Mouse (Mus musculus): Measurements from ENCODE around the gene Tubgcp2.

Gene Tubgcp2

DNA sequence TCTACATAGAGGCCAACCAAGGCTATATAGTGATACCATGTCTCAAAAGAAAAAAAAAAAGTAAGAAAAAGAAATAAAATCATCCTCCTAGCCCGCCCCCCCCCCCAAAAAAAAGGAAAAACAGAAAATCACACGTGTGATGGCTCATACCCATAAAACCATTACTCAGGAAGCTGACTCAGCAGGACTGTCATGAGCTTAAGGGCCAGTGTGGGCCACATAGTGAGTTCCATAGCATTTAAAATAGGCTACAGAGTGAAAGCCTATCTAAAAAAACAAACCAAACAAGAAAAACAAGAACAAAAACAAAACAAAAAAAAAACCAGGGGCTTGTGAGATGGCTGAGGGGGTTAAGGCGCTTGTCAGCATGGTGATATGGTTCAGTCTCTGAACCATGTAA, 55.7 kb downstream of the Tubgcp2 start:
- no peak for DNase-seq (ENCODE audit: low spot score in 2 of 2)

DNA sequence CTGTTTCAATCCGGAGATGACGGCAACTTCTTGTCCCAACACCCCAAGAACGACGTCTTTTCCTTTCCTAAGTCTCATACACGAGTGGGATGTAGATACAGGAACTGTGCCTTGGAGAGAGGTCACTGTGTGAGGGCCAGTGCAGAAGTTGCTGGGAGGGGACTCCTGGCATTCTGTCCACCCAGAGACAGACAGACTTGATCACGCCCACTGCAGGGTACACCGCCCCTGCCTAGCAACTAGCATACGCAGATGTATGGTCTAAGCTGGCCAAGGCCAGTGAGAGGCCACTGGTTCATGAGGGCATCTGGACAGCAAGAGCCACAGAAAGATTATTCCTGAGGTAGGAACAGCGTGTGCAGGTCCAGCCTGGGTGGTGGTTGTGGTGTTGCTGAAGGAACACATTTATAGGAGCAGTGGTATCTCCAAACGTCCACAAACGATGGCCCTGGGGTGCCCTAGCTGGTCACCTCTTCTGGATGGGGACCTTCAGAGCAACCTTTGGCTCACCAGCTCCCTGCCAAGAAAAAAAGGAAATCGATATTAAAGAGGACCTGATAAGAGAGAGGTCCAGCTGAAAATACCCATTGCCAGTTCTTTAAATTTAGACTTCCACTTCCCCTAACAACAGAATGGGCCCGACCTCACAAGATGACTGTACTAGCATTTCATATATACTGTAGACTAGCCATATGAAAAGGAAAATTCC, 57.3 kb downstream of the Tubgcp2 start:
- DNase-seq (ENCODE audit: low spot score in 2 of 2): no peak

DNA sequence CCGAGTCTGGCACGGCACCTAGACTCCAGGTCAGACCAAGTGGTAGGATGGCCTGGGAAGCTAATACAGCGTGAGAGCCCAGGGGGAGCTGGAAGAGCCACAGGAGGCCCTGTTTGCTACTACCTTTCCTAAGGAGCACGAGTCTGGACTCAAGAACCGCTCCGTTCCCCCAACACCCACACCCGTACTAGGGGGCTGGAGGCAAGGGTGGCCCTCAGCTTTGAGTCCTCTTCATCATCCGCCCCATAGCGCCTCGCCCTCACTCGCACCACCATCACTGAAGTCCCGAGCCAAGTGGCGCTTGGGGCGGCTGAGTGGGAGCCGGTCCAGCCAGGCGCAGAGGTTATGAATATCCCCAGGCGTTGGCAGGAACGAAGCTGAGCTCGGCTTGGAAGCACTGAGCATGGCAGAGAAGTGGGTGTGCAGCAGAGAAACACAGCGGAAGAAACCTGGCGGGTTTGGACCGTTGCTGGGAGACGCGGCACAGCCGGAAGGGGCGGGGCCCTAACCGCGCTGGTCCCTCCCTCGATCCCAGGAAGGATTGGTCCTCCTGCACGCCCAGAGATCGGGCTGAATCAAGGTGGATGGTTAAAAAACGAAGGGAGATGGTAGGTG, 58.1 kb downstream of the Tubgcp2 start, which contains the start of gene 6430531B16Rik:
Gene 6430531B16Rik (minus strand): TSS at position 478 of the 615 bp plus-strand sequence.
- DNase-seq (ENCODE audit: low spot score in 2 of 2): peak; percentile 77 to 85

DNA sequence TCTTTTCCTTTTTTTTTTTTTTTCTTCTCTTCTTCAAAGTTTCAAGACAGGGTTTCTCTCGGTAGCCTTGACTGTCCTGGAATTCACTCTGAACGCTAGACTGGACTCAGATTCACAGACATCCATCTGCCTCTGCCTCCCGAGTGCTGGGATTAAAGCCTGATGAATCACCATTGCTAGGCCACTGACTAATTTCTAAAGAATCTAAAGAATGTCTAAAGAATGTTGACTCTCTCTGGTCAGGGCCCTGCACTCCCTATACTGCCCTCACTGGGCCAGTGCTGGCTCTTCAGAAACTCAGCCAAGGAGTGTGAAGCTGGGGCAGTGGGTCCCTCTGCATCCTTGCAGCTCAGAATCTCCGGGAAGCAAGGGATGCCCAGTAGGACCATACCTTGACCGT, 61.0 kb downstream of the Tubgcp2 start:
- no peak for DNase-seq (ENCODE audit: low spot score in 2 of 2)

DNA sequence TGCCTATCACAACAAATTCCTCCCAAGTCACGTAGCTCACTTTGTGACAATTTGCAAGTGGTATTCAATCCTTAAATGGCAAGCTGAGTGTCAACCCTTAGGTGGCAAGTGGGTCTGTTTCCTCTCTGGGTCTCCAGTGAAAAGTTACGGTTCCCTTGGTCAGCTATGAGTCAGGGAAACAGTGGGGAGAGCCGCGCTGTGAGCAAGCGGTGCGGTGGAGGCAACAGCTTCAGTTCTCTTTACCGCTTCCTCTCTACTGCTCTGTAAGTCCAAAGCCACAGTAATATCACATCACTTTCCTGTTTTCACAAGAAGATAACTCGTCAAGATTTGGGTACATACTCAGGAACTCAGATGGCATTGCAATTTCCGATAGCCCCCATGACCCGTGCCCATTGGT, 62.2 kb downstream of the Tubgcp2 start:
- DNase-seq (ENCODE audit: low spot score in 2 of 2): no peak

DNA sequence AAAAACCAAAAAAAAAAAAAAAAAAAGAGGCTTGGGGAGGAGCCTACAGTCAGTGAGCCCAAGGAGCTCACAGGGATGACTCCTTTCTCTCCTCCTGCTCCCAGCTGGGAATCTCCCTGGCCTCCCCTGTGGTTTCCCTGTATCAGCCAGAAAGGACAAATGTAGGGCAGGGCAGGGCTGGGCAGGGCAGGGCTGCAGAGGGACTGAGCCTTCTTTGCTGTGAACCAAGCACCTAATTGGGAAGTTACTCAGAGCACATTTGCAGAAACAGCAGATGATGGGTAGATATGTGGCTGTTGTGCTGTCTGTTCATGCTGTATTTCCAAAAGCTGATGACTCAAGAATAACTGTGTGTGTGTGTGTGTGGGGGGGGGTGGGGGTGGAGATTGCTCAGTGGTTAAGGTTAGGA, 63.5 kb downstream of the Tubgcp2 start:
- DNase-seq (ENCODE audit: low spot score in 2 of 2): no peak

DNA sequence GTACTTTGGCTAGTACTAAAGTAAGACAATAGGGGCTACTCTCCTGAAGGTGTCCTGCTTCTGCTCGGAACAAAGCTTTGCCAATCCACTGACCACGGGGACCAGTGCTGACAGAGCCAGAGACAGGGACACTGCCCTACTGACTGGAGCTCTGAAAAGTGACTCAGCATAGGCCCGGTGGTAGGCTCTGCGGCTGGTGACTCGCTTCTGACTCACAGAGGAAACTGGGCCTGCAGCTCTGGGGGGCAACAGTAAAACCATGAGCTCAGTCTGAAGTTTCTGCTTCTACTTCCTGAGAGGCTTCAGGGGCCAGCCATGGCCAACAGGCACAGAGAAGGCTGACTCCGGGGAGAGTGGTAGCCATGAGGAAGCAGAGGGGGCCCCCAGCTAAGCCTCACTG, 65.0 kb downstream of the Tubgcp2 start:
- DNase-seq (ENCODE audit: low spot score in 2 of 2): no peak

DNA sequence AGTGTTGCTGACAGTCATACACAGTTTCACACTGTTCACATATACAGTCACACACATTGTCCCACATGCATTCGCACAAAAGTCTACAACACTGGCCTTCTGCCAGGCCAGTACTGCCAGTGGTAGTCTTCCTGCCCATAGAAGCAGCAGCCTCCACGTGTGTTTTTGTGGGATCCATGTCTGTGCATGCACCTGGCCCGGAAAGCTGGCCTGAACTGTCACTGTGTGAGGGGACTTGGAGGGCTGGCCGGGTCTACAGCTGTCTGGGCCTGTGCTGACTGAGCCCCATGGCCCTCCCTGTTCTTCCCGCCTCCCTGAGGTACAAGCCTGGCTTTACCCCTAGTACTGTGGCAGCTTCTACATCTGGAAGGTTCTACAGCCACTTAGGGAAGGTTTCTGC, 65.5 kb downstream of the Tubgcp2 start:
- no peak for DNase-seq (ENCODE audit: low spot score in 2 of 2)

DNA sequence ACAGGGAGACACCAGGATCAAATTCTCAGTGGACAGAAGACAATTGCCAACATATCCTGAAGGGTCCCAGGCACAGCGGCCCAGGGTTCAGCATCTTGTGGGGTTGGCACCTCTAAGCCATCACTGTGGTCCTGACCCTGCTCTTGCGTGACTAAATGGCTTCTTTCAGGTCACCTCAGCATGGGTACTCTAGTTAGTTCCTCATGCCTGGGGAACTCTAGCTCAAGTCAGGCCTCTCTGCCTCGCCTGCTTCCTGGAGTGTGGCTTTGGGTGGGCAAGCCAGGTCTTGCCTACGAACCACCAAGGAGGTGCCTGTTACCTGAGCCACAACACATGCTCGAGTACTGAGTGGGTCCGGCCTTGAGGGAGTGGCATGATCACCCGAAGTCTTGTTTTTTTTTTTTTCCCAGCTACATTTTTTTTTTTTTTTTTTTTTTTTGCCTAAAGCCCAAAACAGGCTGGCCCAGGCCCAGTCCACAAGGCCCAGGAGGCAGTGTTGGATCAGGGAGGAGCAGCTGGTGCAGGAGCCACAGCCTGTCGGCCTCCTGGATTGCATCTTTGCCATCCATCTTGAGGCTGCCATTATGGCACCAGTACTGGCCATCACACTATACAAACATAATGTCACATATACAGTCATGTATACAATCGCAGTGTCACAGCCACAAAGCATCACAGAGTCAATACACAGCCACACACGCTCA, 66.1 kb downstream of the Tubgcp2 start:
- no peak for DNase-seq (ENCODE audit: low spot score in 2 of 2)

DNA sequence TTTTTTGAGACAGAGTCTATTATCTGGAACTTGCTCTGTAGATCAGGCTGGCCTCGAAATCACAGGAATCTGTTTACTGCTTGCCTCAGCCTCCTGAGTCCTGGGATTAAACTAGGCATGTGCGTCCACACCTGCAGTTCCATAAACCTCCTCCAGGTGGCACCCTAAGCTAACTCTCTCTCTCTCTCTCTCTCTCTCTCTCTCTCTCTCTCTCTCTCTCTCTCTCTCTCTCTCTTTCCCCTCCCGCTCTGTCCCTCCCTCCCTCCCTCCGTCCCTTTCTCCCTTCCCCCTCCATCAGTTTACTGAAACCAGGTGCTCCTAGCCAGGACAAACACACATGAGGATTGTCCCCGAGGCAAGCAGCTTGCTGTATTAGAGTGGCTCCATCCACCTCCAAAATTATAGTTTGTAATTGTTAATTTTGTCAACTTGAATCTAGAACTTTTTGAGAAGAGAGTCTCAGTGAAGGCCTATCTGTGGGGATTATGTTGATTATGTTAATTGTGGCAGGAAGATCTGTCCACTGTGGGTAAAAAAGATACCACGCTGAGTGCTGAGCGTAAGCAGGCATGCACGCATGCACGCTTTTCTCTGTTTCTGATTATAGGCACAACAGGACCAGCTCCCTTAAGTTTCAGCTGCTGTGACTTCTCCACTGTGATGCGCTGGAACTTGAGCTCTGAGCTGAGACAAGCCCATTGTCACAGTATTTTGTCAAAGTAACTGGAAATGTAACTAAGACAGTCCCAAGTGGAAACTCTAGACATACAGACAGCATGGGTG, 66.9 kb downstream of the Tubgcp2 start:
- DNase-seq (ENCODE audit: low spot score in 2 of 2): peak; percentile 69 to 83

DNA sequence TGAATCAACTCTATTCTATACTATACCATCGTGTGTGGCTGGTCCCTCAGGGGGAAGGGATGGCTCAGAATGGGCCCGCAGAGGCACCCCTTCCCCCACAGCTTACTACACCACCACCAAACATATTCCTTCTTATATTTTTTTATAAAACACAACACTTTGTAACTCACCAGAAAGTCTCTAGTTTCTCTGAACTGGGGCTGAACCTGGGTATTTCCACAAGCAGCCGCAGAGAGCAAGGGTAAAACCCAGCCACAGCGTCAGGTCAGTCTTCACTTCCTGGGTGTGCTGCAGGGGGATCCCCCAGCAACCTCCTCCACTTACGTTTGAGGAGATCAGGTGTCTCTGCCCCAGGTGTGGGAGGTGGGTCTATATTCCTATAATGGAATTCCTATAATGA, 68.0 kb downstream of the Tubgcp2 start:
- DNase-seq (ENCODE audit: low spot score in 2 of 2): no peak

DNA sequence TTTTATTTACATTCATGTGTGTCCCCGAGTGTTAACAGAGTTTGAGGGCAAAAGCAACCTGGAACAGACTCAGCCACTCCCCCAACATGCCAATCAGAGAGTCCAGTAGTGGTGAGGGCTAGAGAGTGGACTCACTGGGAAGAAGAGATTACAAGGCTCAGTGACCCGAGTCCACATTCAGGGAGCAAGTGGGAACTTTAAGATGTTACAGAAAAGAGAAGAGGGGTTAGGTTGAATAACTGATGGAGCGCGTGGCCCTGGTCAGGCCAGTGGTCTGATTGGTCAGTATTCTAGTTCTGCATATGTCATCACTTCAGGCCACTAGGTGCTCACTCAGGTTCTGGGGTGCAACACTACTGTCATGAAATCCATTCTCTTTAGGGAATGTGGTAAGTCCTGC, 69.3 kb downstream of the Tubgcp2 start:
- DNase-seq (ENCODE audit: low spot score in 2 of 2): no peak

DNA sequence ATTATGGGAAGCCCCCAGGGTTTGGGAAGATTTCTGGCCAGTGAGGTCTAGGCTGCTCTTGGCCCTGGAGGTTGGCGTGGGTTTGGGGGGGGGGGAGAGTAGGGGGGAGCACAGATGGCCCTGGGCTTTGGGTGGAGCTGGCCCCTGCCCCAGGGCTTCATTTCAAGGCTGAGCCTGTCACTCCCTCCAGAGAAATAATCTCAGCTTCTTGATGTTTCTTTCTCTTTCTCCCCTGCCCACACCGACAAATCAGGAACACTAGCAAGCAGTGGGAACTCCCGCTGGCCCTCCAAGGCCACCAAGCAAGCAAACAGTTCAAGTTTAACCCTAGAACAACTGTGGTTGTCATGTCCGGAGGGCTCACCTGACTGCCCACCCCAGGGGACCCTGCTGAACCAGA, 72.7 kb downstream of the Tubgcp2 start:
- DNase-seq (ENCODE audit: low spot score in 2 of 2): no peak

DNA sequence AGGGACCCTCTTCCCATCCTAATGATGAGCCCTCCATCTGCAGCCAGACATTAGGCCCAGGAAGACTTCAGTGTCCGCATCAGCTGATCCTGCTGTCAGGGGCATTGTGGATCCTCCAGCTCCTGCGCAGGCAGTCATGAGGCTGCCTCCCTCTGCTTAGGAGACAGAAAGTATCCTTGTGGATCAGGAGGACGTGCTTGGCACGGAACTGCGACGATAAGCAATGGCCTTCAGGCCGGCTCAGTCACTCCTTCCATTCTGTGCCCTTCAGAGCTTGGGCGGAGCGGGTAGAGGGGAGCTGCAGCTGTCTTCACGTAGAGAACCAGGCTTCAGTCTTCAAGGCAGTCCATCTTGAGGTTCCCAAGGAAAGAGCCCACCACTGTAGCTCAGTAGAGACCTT, 75.3 kb downstream of the Tubgcp2 start:
- DNase-seq (ENCODE audit: low spot score in 2 of 2): no peak

DNA sequence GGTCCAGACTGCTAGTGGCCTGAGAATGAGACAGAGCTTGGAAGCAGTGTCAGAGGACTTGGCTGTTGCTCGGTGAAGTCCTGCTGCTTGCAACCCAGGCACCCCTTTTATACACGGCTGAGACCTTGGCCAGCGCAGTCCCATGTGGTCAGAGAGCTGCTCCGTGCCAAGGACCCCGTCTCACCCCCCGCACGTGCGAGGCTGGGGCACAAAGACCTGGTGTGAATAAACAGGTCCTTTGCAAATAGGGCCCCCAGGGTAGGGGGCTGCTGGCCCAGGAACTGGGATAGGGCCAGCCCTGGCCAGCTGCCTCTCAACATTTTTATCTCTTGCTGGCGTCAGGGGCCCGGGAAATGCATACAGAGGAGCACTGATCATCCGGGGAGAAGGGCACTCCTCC, 78.5 kb downstream of the Tubgcp2 start:
- DNase-seq (ENCODE audit: low spot score in 2 of 2): no peak

DNA sequence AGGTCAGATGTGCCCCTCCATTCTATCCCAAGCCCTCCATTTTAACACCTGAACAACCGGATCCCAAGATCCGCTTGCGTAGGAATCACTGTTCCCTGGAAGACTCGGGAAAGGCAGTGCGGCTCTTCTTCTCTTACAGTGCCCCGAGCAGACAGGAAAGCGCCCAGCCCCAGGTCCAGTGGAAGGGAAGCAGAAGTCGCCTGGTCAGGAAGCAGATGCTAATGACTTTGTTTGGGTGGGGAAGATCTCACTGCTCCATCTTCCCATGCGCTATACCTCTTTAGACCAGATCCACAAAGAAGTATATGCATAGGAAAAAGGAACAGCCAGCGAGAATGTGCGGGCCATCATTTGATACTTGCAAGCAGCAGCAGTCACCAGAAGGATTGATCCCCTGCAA, 79.0 kb downstream of the Tubgcp2 start:
- DNase-seq (ENCODE audit: low spot score in 2 of 2): no peak

DNA sequence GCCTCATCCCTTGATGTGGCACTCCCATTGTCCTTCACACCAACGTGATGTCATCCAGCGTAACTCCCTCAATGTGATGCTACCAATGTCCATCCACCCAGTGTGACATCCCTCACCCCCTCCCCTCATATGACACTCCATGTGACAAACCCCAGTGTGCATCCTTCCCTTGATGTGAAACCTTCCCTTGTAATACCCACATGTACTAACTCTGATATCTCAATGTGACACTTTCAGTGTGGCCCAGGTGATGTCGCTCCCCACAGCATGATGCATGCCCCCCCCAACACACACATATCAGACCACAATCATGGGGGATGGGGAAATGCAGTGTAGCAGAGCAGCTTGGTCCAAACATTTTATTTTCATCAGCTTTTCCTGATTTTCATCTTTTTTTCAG, 79.8 kb downstream of the Tubgcp2 start:
- DNase-seq (ENCODE audit: low spot score in 2 of 2): no peak

DNA sequence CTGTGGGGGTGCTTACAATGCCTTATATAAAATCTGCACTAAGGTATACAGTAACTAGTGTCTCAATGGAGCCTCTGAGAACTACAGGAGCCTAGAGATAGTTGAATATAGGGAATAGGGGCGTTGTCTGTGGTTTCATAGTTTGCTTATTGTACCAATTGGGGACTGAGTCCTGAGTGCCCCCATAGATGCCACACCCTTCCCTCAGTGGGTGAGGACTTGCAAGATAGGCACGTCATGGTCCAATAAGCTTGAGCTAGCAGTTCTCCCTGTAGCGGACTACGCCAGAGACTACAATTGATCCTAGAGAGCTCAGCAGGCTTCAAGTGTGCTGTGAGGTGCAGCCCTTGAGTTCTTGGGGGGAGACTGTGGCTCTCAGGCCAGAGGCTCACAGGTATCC, 81.0 kb downstream of the Tubgcp2 start:
- no peak for DNase-seq (ENCODE audit: low spot score in 2 of 2)

DNA sequence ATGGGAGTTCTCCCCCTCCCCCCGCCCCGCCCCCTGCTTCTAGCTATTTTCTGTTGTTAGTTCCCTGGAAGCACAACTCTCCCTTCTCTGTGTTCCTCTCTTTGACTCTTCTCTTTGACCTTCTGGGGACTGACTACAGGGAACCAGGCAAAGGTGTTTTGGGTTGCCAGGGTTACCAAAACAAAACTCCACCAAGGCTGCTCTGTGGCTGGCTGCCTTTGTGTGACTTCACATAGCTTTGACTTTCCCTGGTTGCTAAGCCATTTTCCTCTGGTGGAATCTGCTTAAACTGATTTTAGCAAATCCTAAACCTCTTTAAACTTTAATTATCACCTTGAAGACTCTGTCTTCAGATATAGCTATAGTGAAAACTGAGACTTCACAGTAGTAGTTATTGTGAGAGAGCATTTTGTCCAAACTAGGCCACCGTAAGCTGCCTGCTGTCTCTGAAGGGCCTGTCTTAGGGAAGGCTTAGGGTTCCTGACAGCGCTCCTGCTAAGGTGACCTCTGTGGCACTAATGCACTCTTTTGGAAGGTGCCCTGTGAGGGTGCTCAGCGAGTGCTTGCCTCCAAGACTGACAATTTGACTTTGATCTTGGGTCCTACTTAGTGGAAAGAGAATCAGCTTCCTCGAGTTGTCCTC, 84.4 kb downstream of the Tubgcp2 start:
- DNase-seq (ENCODE audit: low spot score in 2 of 2): no peak

DNA sequence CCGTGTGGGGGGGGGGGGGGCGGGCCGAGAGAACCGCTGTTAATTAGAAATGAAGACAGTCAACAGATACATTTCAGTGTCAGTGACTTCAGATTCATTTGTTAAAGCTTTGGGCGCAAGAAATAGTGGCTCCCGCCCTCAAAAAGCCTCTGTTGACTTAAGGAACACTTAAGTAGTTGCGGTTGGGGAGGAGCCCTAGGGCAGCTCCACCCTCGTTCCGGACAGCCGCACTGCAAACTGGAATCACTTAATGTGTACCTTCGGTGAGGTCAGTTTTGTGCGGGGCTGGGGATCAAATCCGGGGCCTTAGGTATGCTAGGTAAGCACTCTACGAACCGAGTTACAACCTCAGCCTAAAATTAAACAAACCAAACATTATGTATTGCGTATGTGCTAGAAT, 85.4 kb downstream of the Tubgcp2 start:
- DNase-seq (ENCODE audit: low spot score in 2 of 2): no peak

DNA sequence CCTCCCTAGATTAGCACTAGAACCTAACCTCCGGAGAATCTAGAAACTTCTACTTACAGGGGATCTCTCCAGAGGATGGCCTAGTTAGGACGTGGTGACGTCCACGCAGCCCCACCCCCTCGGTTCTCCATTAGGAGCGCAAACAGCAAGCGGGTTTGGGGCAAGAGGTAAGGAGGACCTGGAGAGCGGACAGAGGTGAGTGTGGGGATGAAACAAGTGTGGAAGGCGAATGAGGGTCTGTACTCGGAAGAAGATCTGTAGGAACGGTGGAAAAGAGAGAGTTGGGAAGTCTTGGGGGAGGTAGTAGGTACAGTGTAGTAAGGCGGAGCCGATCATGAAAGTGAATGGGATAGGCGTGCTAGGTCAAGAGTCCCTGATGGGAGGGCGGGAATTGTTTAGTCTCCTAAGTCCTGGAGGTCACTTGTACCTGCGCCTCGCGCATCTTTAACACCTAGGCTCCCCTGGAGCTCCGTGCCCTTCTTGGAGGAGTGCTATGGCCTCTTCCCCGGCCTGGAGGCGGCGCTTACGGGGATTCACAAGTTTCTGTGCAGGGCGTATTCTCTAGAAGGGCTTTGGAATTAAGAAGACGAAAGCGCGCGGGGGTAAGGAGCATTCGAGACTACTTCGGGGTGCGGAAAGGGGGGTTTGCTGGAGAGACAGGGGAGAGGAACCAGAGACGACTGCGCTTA, 86.0 kb downstream of the Tubgcp2 start:
- no peak for DNase-seq (ENCODE audit: low spot score in 2 of 2)
